Mouse (Mus musculus): Measurements from ENCODE around the gene Mylk.

Gene Mylk

DNA sequence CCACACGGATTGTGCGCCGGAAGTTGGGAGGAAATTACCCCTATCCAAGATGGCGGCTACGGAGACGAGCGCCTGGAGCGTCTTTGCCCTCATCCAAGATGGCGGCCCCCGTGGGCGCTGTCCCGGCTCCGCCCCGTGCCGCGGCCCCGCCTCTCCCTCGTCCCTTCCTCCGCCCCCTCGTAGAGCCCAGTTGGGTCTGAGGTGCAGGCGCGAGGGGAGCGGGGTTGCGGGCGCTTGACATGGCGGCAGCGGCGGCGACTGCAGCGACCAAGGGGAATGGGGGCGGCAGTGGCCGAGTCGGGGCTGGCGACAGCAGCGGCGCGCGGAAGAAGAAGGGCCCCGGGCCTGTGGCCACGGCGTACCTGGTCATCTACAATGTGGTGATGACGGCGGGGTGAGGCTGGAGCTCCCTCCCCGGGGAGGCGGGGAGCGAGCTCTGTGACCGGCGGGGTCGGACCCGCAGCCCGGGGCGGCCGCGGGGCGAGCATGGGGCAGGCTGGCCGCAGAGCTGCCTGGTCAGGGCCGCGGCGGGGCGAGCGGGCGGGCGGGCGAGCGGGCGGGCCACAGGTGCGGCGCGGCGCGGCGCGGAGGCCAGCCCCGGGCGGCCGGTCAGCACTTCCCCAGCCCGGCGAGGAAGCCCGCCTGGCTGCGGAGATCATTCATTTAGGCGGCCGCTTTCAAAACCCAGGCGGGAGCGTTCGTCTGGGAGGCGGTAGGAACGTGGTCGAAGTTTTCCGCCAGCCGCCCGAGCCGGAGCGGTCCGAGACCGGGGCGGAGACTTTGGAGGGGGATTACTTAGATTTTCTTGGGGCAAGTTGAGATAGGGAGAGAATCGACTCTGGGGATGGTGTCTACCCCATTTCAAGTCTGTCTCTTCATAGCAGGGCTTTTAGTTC, 277.5 kb downstream of the Mylk start, which contains the start of gene Hacd2:
TSS of gene Hacd2 (plus strand) at position 187 of the 896 bp plus-strand sequence.
- peak; percentile 86 for DNase-seq (ENCODE audit: low read depth, low spot score)

DNA sequence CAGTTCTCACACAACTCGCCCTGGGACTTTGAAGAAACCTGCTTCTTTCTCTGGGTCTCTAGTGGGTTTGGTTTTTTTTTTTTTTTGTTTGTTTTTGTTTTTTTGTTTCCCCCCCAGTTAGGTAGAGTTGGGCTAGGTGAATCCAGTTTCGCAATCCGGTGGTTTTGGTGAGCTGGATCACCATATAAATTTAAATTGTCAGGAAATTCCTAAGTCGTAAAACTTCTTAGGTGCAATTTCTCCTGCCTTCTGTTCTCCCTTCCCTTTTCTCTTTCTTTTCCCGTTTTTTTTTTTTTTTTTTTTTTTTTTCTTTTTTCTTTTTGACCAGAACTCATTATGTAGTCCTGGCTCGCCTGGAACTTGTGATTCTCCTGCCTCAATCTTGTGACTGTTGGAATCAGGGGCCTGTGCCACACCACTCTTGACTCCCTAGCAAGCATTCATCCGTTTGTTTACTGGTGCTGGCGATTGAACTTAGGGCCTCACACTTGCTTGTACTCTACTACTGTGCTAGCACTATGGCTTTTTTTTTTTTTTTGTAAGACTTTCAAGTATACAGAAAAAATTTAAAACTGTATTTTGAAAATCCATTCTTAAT, 278.2 kb downstream of the Mylk start:
- DNase-seq (ENCODE audit: low read depth, low spot score), result no peak

DNA sequence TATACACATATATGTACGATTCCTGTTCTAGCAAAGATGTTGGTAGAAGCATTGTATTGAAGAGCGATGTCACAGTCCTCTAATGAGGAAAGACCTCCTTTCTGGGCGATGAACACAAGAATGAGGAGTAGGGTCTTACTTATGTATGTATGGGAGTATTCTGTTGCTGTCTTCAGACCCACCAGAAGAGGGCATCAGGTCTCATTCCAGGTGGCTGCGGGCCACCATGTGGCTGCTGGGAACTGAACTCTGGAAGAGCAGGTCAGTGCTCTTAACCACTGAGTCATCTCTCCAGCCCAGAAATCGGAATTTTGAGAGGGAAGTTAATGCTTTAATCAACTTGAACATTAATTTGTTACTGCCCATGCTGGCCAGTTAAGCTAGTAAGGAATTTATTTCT, 279.3 kb downstream of the Mylk start:
- DNase-seq (ENCODE audit: low read depth, low spot score), result no peak

DNA sequence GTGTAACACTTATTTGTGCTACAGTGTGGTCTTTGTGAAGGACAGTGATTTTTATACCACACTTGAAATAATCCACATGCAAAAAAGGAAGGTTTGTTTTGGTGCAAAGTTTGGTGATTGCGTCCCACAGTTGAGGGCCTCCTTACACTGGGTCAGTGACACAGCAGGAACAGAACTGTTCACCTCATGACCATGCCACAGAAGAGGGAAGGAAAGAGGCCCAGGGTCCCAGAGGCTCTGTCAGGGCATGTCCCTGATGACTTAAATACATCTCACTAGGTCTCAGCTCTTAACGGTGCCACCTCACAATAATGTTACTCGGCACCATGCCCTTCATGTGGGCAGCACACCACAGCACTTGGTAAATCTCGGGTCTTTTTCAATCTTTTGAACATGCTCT, 280.3 kb downstream of the Mylk start:
- DNase-seq (ENCODE audit: low read depth, low spot score), result no peak

DNA sequence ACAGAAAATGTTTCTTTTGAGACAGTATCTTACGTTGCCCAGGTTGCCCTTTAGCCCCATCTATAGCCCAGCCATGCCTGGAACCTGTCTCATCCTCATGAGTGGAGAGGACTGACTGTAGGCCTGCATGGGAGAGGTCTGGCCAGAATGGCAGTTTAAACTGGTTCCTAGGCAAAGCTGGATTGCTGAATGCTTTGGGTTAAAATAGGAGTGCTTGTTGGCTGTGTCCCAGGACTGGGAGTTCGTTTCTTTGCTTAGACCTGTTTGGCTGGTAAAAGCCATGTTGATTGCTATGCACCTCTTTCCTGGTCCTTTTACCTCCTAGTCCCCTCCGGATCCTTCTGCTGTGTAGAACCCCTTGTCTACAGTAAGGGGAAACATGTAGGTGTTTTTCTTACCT, 288.2 kb downstream of the Mylk start:
- no peak for DNase-seq (ENCODE audit: low read depth, low spot score)

DNA sequence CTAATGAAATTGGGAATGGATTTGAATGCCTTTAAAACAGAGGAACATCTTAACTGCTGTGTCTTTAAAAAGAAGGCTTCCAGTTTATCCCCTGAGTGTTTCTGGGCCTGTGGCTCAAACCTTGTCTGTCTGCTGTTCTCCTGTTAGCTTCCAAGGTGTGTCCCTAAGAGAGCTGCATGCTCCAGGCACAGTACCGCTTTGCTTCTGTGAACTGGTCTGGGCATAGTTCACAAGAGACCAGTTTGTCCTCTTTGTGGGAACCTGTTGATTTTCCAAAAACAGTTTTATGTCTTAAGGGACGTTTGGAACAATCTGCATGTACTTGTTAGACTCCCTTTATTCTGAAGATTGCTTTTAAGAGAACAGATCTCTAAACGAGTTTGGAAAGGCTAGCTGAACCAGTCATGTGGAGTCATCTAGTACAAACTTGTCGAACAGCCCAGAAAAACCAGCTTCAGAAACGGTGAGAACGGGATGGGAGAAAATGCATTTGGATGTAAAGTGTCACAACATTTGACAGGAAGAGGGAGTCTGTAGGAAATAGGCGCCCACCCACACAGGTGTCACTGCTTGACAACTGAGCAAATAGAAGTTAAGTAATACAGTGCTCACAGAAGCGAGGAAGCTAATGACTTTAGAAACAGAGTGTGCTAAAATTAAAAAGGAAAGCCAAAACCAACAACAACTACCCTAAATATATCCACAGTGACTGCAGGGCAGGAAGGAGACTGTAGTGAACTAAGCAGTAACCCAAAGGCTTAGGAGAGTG, 289.0 kb downstream of the Mylk start:
- no peak for DNase-seq (ENCODE audit: low read depth, low spot score)

GRCm38 (mm10) chr16:35034971-35035370, 290.0 kb downstream of the Mylk start:
- no peak for DNase-seq (ENCODE audit: low read depth, low spot score)

DNA sequence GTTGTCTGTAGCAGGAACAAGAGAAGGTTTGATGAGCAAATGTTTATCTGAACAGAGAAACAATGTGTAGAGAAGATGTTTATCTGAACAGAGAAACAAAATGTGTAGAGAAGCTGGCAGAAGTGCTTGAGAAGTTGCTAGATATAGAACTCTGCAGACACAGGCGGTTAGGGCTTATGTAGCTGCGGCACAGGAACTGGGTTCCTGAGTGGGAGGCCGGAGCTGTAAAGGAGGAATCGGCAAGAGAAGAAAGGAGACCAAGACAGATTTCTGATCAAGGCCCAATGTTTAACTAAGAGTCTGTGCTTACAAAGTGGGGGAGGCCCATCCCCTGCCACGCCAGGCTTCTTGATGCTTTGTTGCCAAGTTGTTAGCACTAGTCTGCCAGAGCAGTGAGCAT, 291.7 kb downstream of the Mylk start:
- no peak for DNase-seq (ENCODE audit: low read depth, low spot score)

DNA sequence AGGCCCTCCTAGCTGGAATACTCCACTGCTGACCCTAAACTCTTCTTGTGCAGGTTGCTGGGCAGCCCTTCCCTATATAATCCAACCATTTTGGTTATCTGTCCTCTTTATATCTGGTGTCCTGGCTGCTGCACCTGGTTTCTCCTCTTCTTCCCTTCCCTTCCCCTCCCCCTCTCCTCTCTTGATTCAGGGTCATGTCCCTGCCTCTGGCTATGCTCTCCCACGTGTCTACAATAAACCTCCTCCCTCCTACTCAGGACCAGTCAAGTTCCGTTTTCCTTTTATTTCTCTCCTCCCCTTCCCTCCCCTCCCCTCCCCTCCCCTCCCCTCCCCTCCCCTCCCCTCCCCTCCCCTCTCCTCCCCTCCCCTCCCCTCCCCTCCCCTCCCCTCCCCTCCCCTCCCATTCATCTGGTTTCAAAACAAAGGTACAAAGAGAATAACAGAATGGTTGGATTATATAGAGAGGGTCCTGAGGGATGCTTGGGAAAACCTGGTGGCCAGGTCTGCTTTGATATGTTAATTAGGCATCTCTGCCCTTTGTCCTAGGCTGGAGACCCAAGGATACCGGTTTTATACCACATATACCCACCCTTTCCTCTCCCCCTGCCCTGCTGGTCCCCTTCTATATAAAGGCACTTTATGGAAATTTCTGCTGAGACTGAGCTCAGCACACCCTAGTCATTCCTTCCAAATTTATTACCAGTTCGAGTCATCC, 293.5 kb downstream of the Mylk start:
- DNase-seq (ENCODE audit: low read depth, low spot score), result no peak

DNA sequence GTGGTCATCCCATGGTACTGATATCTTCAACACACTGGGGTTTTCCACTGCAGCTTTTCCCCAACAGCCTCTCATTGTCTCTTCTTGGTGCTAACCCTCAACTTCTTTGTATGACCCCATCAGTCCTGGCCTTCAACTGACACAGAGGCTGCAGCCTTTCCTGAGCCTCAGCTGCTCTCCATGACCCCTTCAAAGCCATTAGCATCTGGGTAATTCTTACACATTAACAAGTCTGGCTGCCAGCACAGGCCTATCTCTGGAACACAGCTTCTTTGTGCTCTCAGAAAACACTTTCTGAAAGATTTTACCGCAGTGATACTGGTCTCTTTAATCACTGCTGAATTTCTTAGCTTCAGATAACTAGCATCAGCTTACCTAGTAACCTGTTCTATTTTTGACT, 295.1 kb downstream of the Mylk start:
- no peak for DNase-seq (ENCODE audit: low read depth, low spot score)

- DNase-seq (ENCODE audit: low read depth, low spot score), result no peak
These were observed 296.0 kb downstream of the Mylk start for GRCm38 (mm10) chr16:35041001-35041400.

GRCm38 (mm10) chr16:35046081-35046775, 301.2 kb downstream of the Mylk start:
- no peak for DNase-seq (ENCODE audit: low read depth, low spot score)

- DNase-seq (ENCODE audit: low read depth, low spot score), result no peak
These were observed 302.4 kb downstream of the Mylk start for GRCm38 (mm10) chr16:35047272-35047969.

DNA sequence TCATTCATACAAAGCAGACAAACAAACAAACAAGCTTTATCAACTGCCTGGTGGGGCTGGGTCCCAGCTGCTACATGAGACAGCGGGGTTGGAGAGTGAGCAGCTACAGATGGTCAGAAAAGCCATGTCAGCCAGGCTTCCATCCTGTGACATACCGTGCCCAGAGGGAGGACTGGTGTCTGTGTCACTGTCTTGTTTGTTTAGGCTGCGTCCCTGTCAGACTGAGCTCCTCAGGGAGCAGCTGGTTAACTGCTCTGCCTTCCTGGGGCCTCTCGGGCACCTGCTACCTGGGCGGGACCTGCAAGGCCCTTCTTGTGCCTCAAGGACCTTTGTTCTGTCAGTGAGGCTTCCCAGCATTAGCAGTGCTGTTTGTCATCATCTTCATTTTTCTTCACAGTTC, 306.1 kb downstream of the Mylk start:
- DNase-seq (ENCODE audit: low read depth, low spot score), result no peak

All from telencephalon, adult 2 months (tissue).